Mouse (Mus musculus) liver, postnatal 0 days (tissue): ENCODE results near the gene 2210011C24Rik. TPM values are rescaled to one million over a fixed set of nuclear protein-coding genes. Genes with fewer than 3 reads are reported as not detected.
"Not testable (repeated sequence)": the region's sequence is repeated elsewhere in the genome, so short reads cannot be mapped to it uniquely, and the experiment has no call there.

Experiments used
- ATAC-seq: fragments of 200-750 bp; cut with Nextera tagmentation; 2 replicates; pipeline ENCODE4 v1.8.0; 2017; ENCODE audit warnings: mild to moderate bottlenecking, moderate library complexity
- DNase-seq: peaks from one replicate; pipeline ENCODE4 v3.0.0-alpha.2; 2016
- H3K27ac ChIP-seq: fragments of 300-500 bp; sonication (generic); 2 replicates; pipeline ENCODE4 v1.5.1; 2014; ENCODE audit warnings: antibody characterized with exemption, moderate library complexity, mild to moderate bottlenecking, low read depth
- H3K27me3 ChIP-seq: fragments of 300-500 bp; sonication (generic); 2 replicates; pipeline ENCODE4 v1.6.1; 2014; ENCODE audit warnings: low read length, control low read depth, mixed read lengths; ENCODE audit not compliant: insufficient read depth
- H3K36me3 ChIP-seq: fragments of 300-500 bp; sonication (generic); replicated peaks from 2 replicates; pipeline ENCODE4 v1.6.1; 2014; ENCODE audit warnings: mild to moderate bottlenecking, control low read depth, low read length, moderate library complexity, mixed read lengths; ENCODE audit not compliant: insufficient read depth
- H3K4me1 ChIP-seq: fragments of 300-500 bp; sonication (generic); 2 replicates; pipeline ENCODE4 v1.6.1; 2014; ENCODE audit warnings: antibody characterized with exemption, mild to moderate bottlenecking, control low read depth; ENCODE audit not compliant: insufficient read depth
- H3K4me2 ChIP-seq: fragments of 300-500 bp; sonication (generic); 2 replicates; pipeline ENCODE4 v1.6.1; 2014; ENCODE audit warnings: low read depth, mild to moderate bottlenecking, low read length, moderate library complexity, mixed read lengths
- H3K4me3 ChIP-seq: fragments of 300-500 bp; sonication (generic); 2 replicates; pipeline ENCODE4 v1.5.1; 2014; ENCODE audit warnings: low read depth, low read length
- H3K9ac ChIP-seq: fragments of 300-500 bp; sonication (generic); replicated peaks from 2 replicates; pipeline ENCODE4 v1.6.1; 2014; ENCODE audit warnings: mild to moderate bottlenecking, moderate library complexity
- H3K9me3 ChIP-seq: fragments of 300-500 bp; sonication (generic); 2 replicates; pipeline ENCODE4 v1.6.1; 2016; ENCODE audit warnings: mild to moderate bottlenecking, control low read depth, low read length, mixed read lengths
- CTCF ChIP-seq: sonication (generic); IDR thresholded peaks from 2 replicates; pipeline ENCODE4 v1.5.1; 2016; ENCODE audit warnings: antibody characterized with exemption, low read depth
- EP300 ChIP-seq: IDR thresholded peaks from 2 replicates; pipeline ENCODE4 v1.6.1; 2016; ENCODE audit warnings: antibody characterized with exemption, low read depth, mild to moderate bottlenecking
- WGBS: fragments of 180-500 bp; shearing (Covaris S2); extraction: QIAGEN DNeasy Blood & Tissue Kit; methylation state at CpG from one replicate; pipeline ENCODE4 v1.1.7; 2014; ENCODE audit not compliant: insufficient replicate concordance; 5-methylcytosine and 5-hydroxymethylcytosine counted together
- polyA plus RNA-seq: library from polyadenylated mRNA; unstranded; fragments of >200 nt; fragmentation: Nextera tagmentation; extraction: Ambion mirVana; gene quantifications from 2 replicates; pipeline ENCODE4 v1.2.1, GENCODE M21; 2015

2210011C24Rik gene
- polyA plus RNA-seq, 1 experiment from 2014 or later, result 0.40 TPM

GRCm38 (mm10) chr8:83994030-83994429 is 17.9 kb downstream of the 2210011C24Rik start:
- no peaks in the 10 kb centered on the region for H3K9me3 ChIP-seq
- no peak for DNase-seq
- WGBS, result 24% methylated on average over 3 of the region's 3 CpGs
- no peak for TF ChIP-seq CTCF
- TF ChIP-seq EP300, result no peak
- H3K4me2 ChIP-seq, result no peak overlapping the region
- H3K27me3 ChIP-seq, result no peaks in the 10 kb centered on the region
- peaks cover 22% of the 10 kb centered on the region for H3K36me3 ChIP-seq
- peaks cover 18% of the 10 kb centered on the region for H3K4me1 ChIP-seq
- no peak for ATAC-seq
- H3K9ac ChIP-seq, result no peak overlapping the region
- H3K27ac ChIP-seq, result no peak overlapping the region
- no peak overlapping the region for H3K4me3 ChIP-seq

- H3K4me1 ChIP-seq, result peaks cover 12% of the 10 kb centered on the region
- H3K36me3 ChIP-seq, result peaks cover 33% of the 10 kb centered on the region
- TF ChIP-seq EP300 (no peak), CTCF (no peak)
- no peak for ATAC-seq
- H3K9ac ChIP-seq, result no peak overlapping the region
- 43% methylated on average over 2 of the region's 2 CpGs for WGBS
- no peak for DNase-seq
- no peaks in the 10 kb centered on the region for H3K9me3 ChIP-seq
- no peak overlapping the region for H3K4me2 ChIP-seq
- H3K27me3 ChIP-seq, result no peaks in the 10 kb centered on the region
- H3K27ac ChIP-seq, result no peak overlapping the region
- no peak overlapping the region for H3K4me3 ChIP-seq
Observed at GRCm38 (mm10) chr8:83992488-83992887, 19.5 kb downstream of the 2210011C24Rik start.

DNA sequence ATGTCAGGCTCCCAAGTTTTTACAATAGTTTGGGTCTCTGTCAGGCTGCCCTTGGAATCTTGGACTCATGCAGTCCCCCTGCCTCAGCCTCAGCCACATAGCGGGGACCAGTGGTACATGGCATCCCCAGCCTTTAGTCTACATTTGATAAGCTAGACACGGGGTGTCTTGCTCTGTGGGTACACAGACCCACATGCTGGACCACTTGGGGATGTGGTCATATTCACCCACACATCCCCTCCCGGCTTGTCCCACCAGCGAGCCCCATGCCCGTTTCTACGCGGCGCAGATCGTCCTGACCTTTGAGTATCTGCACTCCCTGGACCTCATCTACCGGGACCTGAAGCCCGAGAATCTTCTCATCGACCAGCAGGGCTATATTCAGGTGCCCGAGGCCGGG is 21.8 kb downstream of the 2210011C24Rik start:
- Histone ChIP-seq H3K27me3 (no peaks in the 10 kb centered on the region), H3K9me3 (no peaks in the 10 kb centered on the region), H3K4me1 (peaks cover 3% of the 10 kb centered on the region; the same call in 1 of the 2 replicates), H3K27ac (no peak overlapping the region), H3K4me2 (no peak overlapping the region), H3K4me3 (no peak overlapping the region), H3K9ac (no peak overlapping the region), H3K36me3 (peaks cover 45% of the 10 kb centered on the region)
- DNase-seq, result no peak
- ATAC-seq, result no peak
- no peak for TF ChIP-seq EP300
- no peak for TF ChIP-seq CTCF
- 86% methylated on average over 14 of the region's 14 CpGs for WGBS

DNA sequence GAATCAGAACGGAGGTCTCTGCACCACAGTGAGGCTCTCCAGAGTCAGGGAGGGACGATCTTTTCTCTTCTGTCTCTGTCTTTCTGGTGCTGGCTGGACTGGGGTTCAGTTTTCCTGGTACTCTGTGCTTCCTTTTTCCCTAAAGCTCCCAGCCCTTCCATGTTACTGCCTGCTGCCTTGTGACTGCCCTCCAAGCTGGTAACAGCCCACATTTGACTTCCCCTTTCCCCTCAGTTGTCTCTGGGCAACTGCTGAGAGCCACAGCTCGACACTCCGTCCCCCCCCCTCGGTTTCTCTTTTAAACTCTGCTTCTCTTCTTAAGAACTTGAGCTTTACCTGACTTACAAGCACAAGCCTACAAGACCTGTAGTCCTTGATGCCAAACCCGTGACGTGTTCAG is 22.7 kb downstream of the 2210011C24Rik start:
- 58% methylated on average over 7 of the region's 7 CpGs for WGBS
- Histone ChIP-seq H3K27ac (no peak overlapping the region), H3K9me3 (no peaks in the 10 kb centered on the region), H3K27me3 (no peaks in the 10 kb centered on the region), H3K9ac (no peak overlapping the region), H3K4me2 (no peak overlapping the region), H3K4me1 (peaks cover 3% of the 10 kb centered on the region; the same call in 1 of the 2 replicates), H3K4me3 (no peak overlapping the region), H3K36me3 (peaks cover 50% of the 10 kb centered on the region)
- no peak for TF ChIP-seq CTCF
- TF ChIP-seq EP300, result no peak
- ATAC-seq, result no peak
- DNase-seq, result no peak

- TF ChIP-seq CTCF, result peak; percentile 28; the same call in 1 of the 2 replicates
- H3K27ac ChIP-seq, result not testable (repeated sequence)
Observed at GRCm38 (mm10) chr8:83983222-83983621, 28.7 kb downstream of the 2210011C24Rik start.

DNA sequence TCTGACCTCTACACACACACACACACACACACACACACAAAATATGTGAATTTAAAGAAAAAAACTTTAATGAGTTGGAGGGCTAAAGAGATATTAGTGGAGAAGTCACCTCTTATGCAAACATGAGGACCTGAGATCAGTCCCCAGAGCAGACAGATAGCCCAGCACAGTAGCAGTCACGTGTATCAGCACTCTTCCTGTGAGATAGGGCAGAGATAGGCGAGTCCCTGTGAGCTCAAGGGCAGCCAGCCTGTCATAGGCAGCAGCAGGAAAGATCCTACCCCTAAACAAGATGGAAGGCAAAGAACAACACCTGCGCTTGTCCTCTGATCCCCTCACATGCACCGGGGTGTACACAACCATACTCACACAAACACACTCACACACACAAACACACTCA is 29.5 kb downstream of the 2210011C24Rik start:
- H3K36me3 ChIP-seq, result peaks cover 34% of the 10 kb centered on the region
- H3K9me3 ChIP-seq, result no peaks in the 10 kb centered on the region
- H3K9ac ChIP-seq, result no peak overlapping the region
- WGBS, result 60% methylated on average over 4 of the region's 4 CpGs
- no peak for DNase-seq
- no peak overlapping the region for H3K4me2 ChIP-seq
- H3K27ac ChIP-seq, result no peak overlapping the region
- no peak overlapping the region for H3K4me3 ChIP-seq
- no peak for ATAC-seq
- peaks cover 10% of the 10 kb centered on the region for H3K4me1 ChIP-seq
- no peaks in the 10 kb centered on the region for H3K27me3 ChIP-seq
- TF ChIP-seq EP300, result no peak
- TF ChIP-seq CTCF, result no peak

More at GRCm38 (mm10) chr8:83983222-83983621, 28.7 kb downstream of the 2210011C24Rik start:
- not testable (repeated sequence) for H3K4me2 ChIP-seq, H3K4me1 ChIP-seq, DNase-seq, H3K27me3 ChIP-seq, H3K4me3 ChIP-seq, ATAC-seq, H3K9me3 ChIP-seq, H3K9ac ChIP-seq
- peaks cover 40% of the 10 kb centered on the region for H3K36me3 ChIP-seq
- WGBS, result 95% methylated on average over 2 of the region's 2 CpGs

- Histone ChIP-seq H3K9ac (no peak overlapping the region), H3K4me2 (no peak overlapping the region), H3K9me3 (no peaks in the 10 kb centered on the region), H3K36me3 (peaks cover 27% of the 10 kb centered on the region), H3K27ac (no peak overlapping the region), H3K27me3 (no peaks in the 10 kb centered on the region), H3K4me1 (peaks cover 18% of the 10 kb centered on the region), H3K4me3 (no peak overlapping the region)
- no peak for TF ChIP-seq CTCF
- no peak for TF ChIP-seq EP300
- ATAC-seq, result no peak
- 88% methylated on average over 7 of the region's 7 CpGs for WGBS
- DNase-seq, result no peak
Observed at GRCm38 (mm10) chr8:83981533-83981932, 30.4 kb downstream of the 2210011C24Rik start.
